Mouse (Mus musculus): Measurements from ENCODE around the gene Teddm3. TPM values are rescaled to one million over a fixed set of nuclear protein-coding genes. Genes with fewer than 3 reads are reported as not detected.
"Not testable (repeated sequence)": the region's sequence is repeated elsewhere in the genome, so short reads cannot be mapped to it uniquely, and the experiment has no call there.

Gene Teddm3
- 1 to 10 TPM in 1 of 4 experiments, under 1 TPM in 3; 0.80 to 1.8 (median 0.92) TPM for total RNA-seq (2022)

- not testable (repeated sequence) for DNase-seq (ENCODE audit: low spot score in 2 of 2)
Observed at GRCm38 (mm10) chr16:21153900-21154299, at the start of gene Teddm3. Gene Teddm3 (minus strand): TSS chr16:21154000.

- DNase-seq (ENCODE audit: low spot score in 2 of 2): no peak
Observed at GRCm38 (mm10) chr16:21202731-21203130, 48.9 kb upstream of the Teddm3 start.

DNA sequence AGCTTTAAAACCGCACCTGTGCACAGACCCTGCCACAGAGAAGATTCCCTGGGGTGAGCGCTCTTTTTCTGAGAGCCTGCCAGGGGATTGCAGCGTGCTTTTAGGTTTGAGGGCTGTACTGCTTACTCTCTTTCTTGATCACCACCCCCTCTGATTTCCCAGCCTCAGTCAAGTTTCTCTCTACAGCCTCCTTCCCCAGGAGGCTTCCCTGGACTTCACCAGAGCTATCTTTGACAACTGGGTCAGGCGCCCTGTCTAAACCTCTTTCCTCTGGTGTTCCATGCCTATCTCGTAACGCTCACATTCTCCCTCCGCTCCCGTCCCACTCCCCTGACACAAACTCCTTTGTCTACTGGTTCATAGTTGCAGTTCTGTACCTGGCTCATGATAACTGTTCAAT, 45.6 kb upstream of the Teddm3 start:
- no peak for DNase-seq (ENCODE audit: low spot score in 2 of 2)

GRCm38 (mm10) chr16:21198529-21198928, 44.7 kb upstream of the Teddm3 start:
- DNase-seq (ENCODE audit: low spot score in 2 of 2): no peak

- no peak for DNase-seq (ENCODE audit: low spot score in 2 of 2)
Observed at GRCm38 (mm10) chr16:21198006-21198405, 44.2 kb upstream of the Teddm3 start.

- no peak for DNase-seq (ENCODE audit: low spot score in 2 of 2)
Observed at GRCm38 (mm10) chr16:21197542-21197941, 43.7 kb upstream of the Teddm3 start.

GRCm38 (mm10) chr16:21196576-21196975, 42.8 kb upstream of the Teddm3 start:
- DNase-seq (ENCODE audit: low spot score in 2 of 2): no peak

DNA sequence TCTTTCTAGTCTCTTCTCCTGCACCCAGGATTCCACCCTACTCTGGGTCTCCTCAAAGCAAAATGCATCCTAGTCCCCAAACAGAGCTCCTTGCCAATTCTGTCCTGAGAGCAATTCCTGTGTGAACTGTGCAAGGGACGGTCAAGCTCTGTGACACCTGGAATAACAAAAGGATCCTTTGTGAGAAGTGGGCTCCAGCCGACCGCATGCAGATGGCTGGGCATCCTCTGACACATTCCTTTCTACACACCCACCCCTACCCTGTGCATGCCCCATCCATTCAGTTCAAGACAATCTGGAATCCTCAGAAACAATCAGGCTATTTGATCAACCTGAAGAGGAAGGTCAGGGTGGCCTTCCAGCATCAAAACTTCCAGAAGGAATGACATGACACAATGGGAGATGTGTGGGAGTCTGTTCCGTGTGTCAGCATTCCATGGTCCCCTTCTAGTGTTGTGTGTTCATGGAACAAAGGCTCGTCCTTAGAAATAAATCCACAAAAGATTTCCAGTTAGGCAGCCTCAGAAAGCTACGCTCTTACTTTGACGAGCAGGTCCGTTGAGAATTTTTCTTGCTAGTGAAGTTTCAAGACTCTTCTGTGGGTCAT, 41.6 kb upstream of the Teddm3 start:
- no peak for DNase-seq (ENCODE audit: low spot score in 2 of 2)

- DNase-seq (ENCODE audit: low spot score in 2 of 2): no peak
Observed at GRCm38 (mm10) chr16:21194182-21194581, 40.4 kb upstream of the Teddm3 start.

- no peak for DNase-seq (ENCODE audit: low spot score in 2 of 2)
Observed at GRCm38 (mm10) chr16:21192509-21193354, 38.9 kb upstream of the Teddm3 start.

DNA sequence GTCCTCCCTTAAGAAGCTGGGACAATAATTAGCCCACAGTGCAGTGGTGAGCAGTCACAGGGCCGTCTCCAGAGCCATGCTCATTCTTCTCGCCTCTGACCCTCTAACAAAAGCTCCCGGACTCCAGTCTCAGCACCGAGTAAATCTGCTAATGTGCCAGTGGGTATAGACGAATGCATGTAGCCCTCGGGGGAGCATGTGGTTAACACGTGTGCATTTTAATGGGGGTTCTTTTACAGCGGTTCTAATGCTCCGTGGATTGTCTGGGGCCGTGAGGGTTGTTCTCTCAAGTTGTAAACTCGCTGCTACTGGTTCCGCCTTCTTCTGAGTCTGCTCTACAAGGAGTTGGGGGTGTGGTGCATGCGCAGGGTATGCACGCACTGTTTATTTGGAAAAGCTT, 37.8 kb upstream of the Teddm3 start:
- DNase-seq (ENCODE audit: low spot score in 2 of 2): no peak

- no peak for DNase-seq (ENCODE audit: low spot score in 2 of 2)
Observed at GRCm38 (mm10) chr16:21188345-21188744, 34.5 kb upstream of the Teddm3 start.

GRCm38 (mm10) chr16:21187568-21187967, 33.8 kb upstream of the Teddm3 start:
- DNase-seq (ENCODE audit: low spot score in 2 of 2): no peak

- no peak for DNase-seq (ENCODE audit: low spot score in 2 of 2)
Observed at GRCm38 (mm10) chr16:21184697-21185096, 30.9 kb upstream of the Teddm3 start.

- DNase-seq (ENCODE audit: low spot score in 2 of 2): no peak
Observed at GRCm38 (mm10) chr16:21182108-21182507, 28.3 kb upstream of the Teddm3 start.

DNA sequence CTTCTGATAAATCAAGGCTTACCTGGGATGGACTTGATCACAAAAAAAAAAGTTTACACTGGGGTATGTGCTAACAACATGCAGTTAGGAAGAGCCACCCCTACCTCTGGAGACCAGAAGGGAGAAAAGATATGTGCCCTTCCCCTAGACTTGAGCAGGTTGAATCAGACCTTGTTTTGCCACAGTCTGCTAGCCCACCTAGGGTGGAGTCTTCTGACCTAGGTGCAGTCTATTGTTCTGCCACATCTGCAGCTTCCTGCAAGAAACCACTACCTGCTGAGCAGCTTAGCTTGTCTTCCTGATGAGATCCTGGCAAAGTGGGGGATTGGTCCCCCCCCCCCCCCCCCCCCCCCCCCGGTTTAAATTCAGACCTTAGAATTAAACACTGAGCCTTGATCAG, 21.4 kb upstream of the Teddm3 start:
- no peak for DNase-seq (ENCODE audit: low spot score in 2 of 2)

- DNase-seq (ENCODE audit: low spot score in 2 of 2): no peak
Observed at GRCm38 (mm10) chr16:21168730-21169129, 14.9 kb upstream of the Teddm3 start.

DNA sequence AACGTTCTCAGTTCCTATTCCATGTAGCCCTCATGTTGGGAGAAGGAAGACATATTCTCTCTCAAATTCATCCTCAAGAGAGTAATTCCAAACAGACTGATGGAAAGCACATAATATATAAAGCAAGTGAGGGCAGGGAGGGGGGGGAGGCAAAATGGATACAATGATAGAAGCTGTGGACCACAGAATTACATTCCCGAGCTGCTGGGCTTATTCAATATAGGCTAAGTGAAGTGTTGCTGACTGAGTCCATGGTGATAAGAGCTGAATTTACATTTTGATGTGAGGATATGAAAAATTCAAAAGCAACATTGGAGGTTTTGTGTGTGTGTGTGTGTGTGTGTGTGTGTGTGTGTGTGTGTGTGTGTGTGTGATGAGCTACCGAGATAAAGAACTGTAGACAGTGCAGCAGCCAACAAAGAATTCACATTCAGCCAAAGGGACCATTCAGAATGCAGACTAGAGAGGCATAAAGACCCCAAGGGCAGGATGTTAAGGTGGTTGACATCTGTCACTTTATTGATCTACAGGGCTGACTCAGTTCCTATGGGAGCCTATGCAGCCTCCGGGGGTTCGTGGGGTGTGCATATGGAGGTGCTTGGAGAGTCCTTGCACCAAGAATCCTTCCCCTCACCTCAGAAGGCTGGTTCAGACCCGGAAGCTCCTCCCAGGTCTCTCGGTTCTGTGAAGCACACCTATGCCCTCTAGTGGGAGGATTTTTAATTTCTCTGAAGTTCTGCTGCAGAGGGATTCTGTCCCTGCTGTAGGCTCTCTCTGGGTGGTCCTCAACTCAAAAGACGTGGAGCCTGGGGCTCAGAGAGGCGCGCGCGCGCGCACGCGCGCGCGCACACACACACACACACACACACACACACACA, 11.8 kb upstream of the Teddm3 start:
- not testable (repeated sequence) for DNase-seq (ENCODE audit: low spot score in 2 of 2)

- DNase-seq (ENCODE audit: low spot score in 2 of 2): not testable (repeated sequence)
Observed at GRCm38 (mm10) chr16:21163423-21163822, 9.6 kb upstream of the Teddm3 start.

DNA sequence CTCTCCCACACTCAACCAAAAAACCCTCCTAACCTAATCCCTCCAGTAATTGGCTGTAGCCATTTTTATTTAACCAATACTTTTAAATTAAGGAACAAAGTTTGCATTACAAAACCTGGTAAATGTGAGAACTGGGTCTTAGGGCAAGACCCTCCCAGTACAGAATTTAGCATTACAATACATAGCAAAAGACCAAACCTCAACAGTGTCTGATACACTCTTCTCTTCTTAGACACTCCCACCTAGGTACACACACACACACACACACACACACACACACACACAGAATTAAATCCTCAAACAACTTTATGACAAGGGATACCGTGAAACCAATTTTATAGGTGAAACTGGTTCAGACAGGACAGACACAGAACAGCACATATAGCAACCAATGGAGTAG, 5.4 kb upstream of the Teddm3 start:
- DNase-seq (ENCODE audit: low spot score in 2 of 2): not testable (repeated sequence)

DNA sequence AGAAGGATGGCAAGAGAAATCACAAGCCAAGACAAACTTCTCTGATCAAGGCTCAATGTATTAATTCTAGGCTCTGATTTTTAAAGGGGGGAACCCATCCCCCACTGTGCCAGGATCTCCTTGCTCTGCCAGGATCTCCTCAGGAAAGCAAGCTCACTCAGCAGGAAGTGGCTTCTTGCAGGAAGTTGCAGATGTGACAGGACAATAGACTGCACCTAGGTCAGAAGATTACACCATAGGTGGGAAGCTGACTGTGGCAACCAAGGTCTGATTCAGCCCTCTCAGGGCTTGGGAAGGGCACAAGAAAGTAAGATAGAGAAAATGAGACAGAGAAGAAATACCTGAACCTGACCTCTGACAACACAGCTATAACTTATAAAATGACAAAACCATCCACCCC, 2.5 kb upstream of the Teddm3 start:
- DNase-seq (ENCODE audit: low spot score in 2 of 2): not testable (repeated sequence)
